8 mouse cellular contexts compared by ENCODE assay signal in the genomic region with DNA sequence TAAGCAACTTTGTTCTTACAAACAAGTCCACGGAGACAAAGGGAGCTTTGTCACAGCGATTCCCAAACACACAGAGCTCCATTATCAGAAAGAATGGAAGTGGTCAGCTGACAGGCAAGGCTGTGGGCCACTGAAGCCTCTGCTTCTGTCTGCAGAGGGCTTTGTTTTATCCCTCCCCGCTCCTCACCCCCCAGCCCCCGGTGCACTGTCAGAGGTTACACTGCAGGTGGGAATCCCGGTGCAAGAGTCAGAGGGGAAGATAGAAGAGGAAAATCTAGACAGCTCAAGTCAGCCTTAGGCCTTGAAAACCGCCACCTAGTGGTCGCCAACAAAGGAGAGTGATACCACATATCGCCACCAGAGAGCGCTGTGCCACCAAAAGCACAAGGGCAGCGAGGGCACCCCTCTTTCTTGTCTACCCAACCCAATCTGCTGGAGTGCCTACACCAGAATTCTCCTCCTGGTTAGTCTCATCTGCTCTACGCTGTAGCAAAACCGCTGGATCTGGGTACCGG. TPM values are rescaled to one million over a fixed set of nuclear protein-coding genes. Genes with fewer than 3 reads are reported as not detected.
DNase-seq lines count a peak whose midpoint lies in the region; ATAC-seq and TF ChIP-seq lines count a peak whose summit lies in the region.

No protein-coding gene starts in this region.

- intact Hi-C loops in left cerebral cortex, postnatal 25 days (cut with DNase I): loop anchor here (1.0 kb wide), 2 partner anchors 53 to 71 kb away; no protein-coding TSS in a partner anchor

- no peak overlapping the region for H3K9ac ChIP-seq in intestine, embryonic 14.5 days (ENCODE audit: low read length)
- peak overlapping the region; percentile 25; the same call in 1 of the 2 replicates for H3K9ac ChIP-seq in midbrain, embryonic 11.5 days (ENCODE audit: low read length)

- TF ChIP-seq CTCF in cortical plate, adult 2 months (IDR thresholded peaks at IDR 0.05; ENCODE audit: extremely low read depth, insufficient read depth, low read length): peak; percentile 100

- H3K4me1 ChIP-seq in cortical plate, adult 2 months (ENCODE audit: control insufficient read depth, insufficient read depth, low read length): no peaks in the 10 kb centered on the region
- H3K4me1 ChIP-seq in intestine, embryonic 14.5 days (replicated peaks; ENCODE audit: control insufficient read depth, insufficient read depth, low read length): 0 out of 2 replicates have a peak, but pooled peaks cover 4% of the 10 kb centered on the region
- H3K4me1 ChIP-seq in midbrain, embryonic 11.5 days (ENCODE audit: control insufficient read depth, insufficient read depth, low read length): peaks cover 11% of the 10 kb centered on the region

- H3K4me2 ChIP-seq in intestine, embryonic 14.5 days (ENCODE audit: low read length): no peak overlapping the region
- no peak overlapping the region for H3K4me2 ChIP-seq in midbrain, embryonic 11.5 days

- WGBS in intestine, embryonic 14.5 days: 10% methylated on average over 13 of the region's 13 CpGs
- WGBS in midbrain, embryonic 11.5 days: 7% methylated on average over 13 of the region's 13 CpGs

- H3K4me3 ChIP-seq in cortical plate, adult 2 months (ENCODE audit: insufficient read depth, low read length): no peak overlapping the region
- H3K4me3 ChIP-seq in intestine, embryonic 14.5 days (ENCODE audit: low read depth, low read length): no peak overlapping the region
- H3K4me3 ChIP-seq in midbrain, embryonic 11.5 days (ENCODE audit: low read depth, low read length): no peak overlapping the region

- DNase-seq in adrenal gland, adult (ENCODE audit: inconsistent age in 2 of 2, low spot score in 1 of 2): peak; percentile 85 to 97
- DNase-seq in gastrocnemius, adult 8-10 months (ENCODE audit: low spot score in 2 of 2): peak; percentile 79 to 84
- DNase-seq in intestine, embryonic 14.5 days (ENCODE audit: low spot score): peak; percentile 99
- peak; percentile 93 to 94 for DNase-seq in left cerebral cortex, postnatal 25 days (ENCODE audit: low spot score in 2 of 2)
- DNase-seq in midbrain, embryonic 11.5 days (ENCODE audit: low spot score, missing footprints): peak; percentile 99
- peak; percentile 79 to 87 for DNase-seq in right cerebral cortex, postnatal 36 days (ENCODE audit: low spot score in 2 of 2)
- DNase-seq in urinary bladder, postnatal 36 days (ENCODE audit: low spot score in 2 of 2): peak; percentile 85 to 86

- H3K27me3 ChIP-seq in intestine, embryonic 14.5 days (replicated peaks; ENCODE audit: control insufficient read depth, insufficient read depth, low read length): no peaks in the 10 kb centered on the region
- no peaks in the 10 kb centered on the region for H3K27me3 ChIP-seq in midbrain, embryonic 11.5 days (ENCODE audit: control insufficient read depth, insufficient read depth, low read length)

- H3K9me3 ChIP-seq in intestine, embryonic 14.5 days (ENCODE audit: control insufficient read depth, low read length): no peaks in the 10 kb centered on the region
- no peaks in the 10 kb centered on the region for H3K9me3 ChIP-seq in midbrain, embryonic 11.5 days (ENCODE audit: control insufficient read depth, low read length)

- no peak for TF ChIP-seq POLR2A in cortical plate, adult 2 months (IDR thresholded peaks at IDR 0.05; ENCODE audit: extremely low read depth, insufficient read depth, low read length)

- no peaks in the 10 kb centered on the region for H3K36me3 ChIP-seq in intestine, embryonic 14.5 days (ENCODE audit: control insufficient read depth, insufficient read depth, low read length)
- H3K36me3 ChIP-seq in midbrain, embryonic 11.5 days (ENCODE audit: control insufficient read depth, insufficient read depth, low read length): no peaks in the 10 kb centered on the region

- peak; percentile 73 for ATAC-seq in intestine, embryonic 14.5 days (replicated peaks; ENCODE audit: low FRiP score, low TSS enrichment, low read depth)
- peak; percentile 87 for ATAC-seq in midbrain, embryonic 11.5 days (ENCODE audit: low FRiP score)

- peak overlapping the region; percentile 9; the same call in 1 of the 2 replicates for H3K27ac ChIP-seq in cortical plate, adult 2 months (ENCODE audit: insufficient read depth, low read length)
- no peak overlapping the region for H3K27ac ChIP-seq in intestine, embryonic 14.5 days (ENCODE audit: low read depth)
- no peak overlapping the region for H3K27ac ChIP-seq in midbrain, embryonic 11.5 days (ENCODE audit: low read depth, low read length)

RNA-seq across cellular contexts. Expression of a gene that starts 35.4 kb away (rescaled TPM):
- 140 and 145 TPM in 2 replicates for polyA plus RNA-seq in cortical plate, adult 2 months (2012; rRNA removed)
- total RNA-seq in gastrocnemius, adult 8-10 months (2022): not detected
- polyA plus RNA-seq in intestine, embryonic 14.5 days (2014; fragmentation: Nextera tagmentation; extraction: Ambion mirVana): 3.1 and 3.3 TPM in 2 replicates
- 100 to 1,000 TPM; 131 to 133 TPM for total RNA-seq in left cerebral cortex, postnatal 25 days (2021)
- polyA plus RNA-seq in midbrain, embryonic 11.5 days (2014; fragmentation: Nextera tagmentation; extraction: Ambion mirVana): 4.9 and 5.9 TPM in 2 replicates

RNA-seq across cellular contexts. Expression of a gene that starts 36.7 kb away (rescaled TPM):
- 104 and 122 TPM in 2 replicates for polyA plus RNA-seq in cortical plate, adult 2 months (2012; rRNA removed)
- total RNA-seq in gastrocnemius, adult 8-10 months (2022): 1 to 10 TPM; 6.7 to 9.2 (median 8.4) TPM
- polyA plus RNA-seq in intestine, embryonic 14.5 days (2014; fragmentation: Nextera tagmentation; extraction: Ambion mirVana): 4.3 and 4.6 TPM in 2 replicates
- total RNA-seq in left cerebral cortex, postnatal 25 days (2021): 100 to 1,000 TPM; 108 to 155 TPM
- polyA plus RNA-seq in midbrain, embryonic 11.5 days (2014; fragmentation: Nextera tagmentation; extraction: Ambion mirVana): 1.2 and 1.4 TPM in 2 replicates

Comparison
In these comparisons a context has a peak if more than half of its experiments do, and no peak if none do; other contexts are left out.
1. RNA of a gene that starts 35.4 kb away (polyA plus RNA-seq): 140 to 145 TPM in cortical plate, adult 2 months; 4.9 to 5.9 TPM in midbrain, embryonic 11.5 days and 3.1 to 3.3 TPM in intestine, embryonic 14.5 days; every median in the first group is over 10 times any median in the second.
2. RNA of a gene that starts 36.7 kb away (polyA plus RNA-seq): 104 to 122 TPM in cortical plate, adult 2 months; 4.3 to 4.6 TPM in intestine, embryonic 14.5 days and 1.2 to 1.4 TPM in midbrain, embryonic 11.5 days; every median in the first group is over 10 times any median in the second.
3. Peak in every context shown above with its lines, with median percentiles within 50 percentile points of each other: DNase-seq.